Mouse (Mus musculus) hindbrain, embryonic 10.5 days (tissue): ENCODE results near the gene Olfr998. TPM values are rescaled to one million over a fixed set of nuclear protein-coding genes. Genes with fewer than 3 reads are reported as not detected.
A peak's percentile ranks its signal among the peaks of the same experiment; 100 is the strongest.
"Not testable (repeated sequence)": the region's sequence is repeated elsewhere in the genome, so short reads cannot be mapped to it uniquely, and the experiment has no call there.

Experiments
- DNase-seq: peaks from one replicate; pipeline ENCODE4 v3.0.0-alpha.2; 2017; ENCODE audit warnings: low spot score
- H3K27ac ChIP-seq: fragments of 300-500 bp; sonication (generic); 2 replicates; pipeline ENCODE4 v1.5.1; 2016; ENCODE audit warnings: mild to moderate bottlenecking, moderate library complexity
- H3K27me3 ChIP-seq: fragments of 300-500 bp; sonication (generic); 2 replicates; pipeline ENCODE4 v1.6.1; 2016; ENCODE audit warnings: mild to moderate bottlenecking; ENCODE audit not compliant: poor library complexity, insufficient read depth, severe bottlenecking
- H3K36me3 ChIP-seq: fragments of 300-500 bp; sonication (generic); 2 replicates; pipeline ENCODE4 v1.6.1; 2016; ENCODE audit warnings: mild to moderate bottlenecking, moderate library complexity
- H3K4me1 ChIP-seq: fragments of 300-500 bp; sonication (generic); replicated peaks from 2 replicates; pipeline ENCODE4 v1.6.1; 2016; ENCODE audit warnings: mild to moderate bottlenecking
- H3K4me3 ChIP-seq: fragments of 300-500 bp; sonication (generic); 2 replicates; pipeline ENCODE4 v1.5.1; 2016; ENCODE audit warnings: mild to moderate bottlenecking, moderate library complexity
- H3K9me3 ChIP-seq: fragments of 300-500 bp; sonication (generic); 2 replicates; pipeline ENCODE4 v1.6.1; 2016; ENCODE audit warnings: mild to moderate bottlenecking, moderate library complexity
- WGBS: fragments of 180-500 bp; shearing (Covaris S2); methylation state at CpG from one replicate; pipeline ENCODE4 v1.1.7; 2016; 5-methylcytosine and 5-hydroxymethylcytosine counted together
- polyA plus RNA-seq: library from polyadenylated mRNA; unstranded; fragments of >200 nt; fragmentation: Nextera tagmentation; extraction: Ambion mirVana; gene quantifications from 2 replicates; pipeline ENCODE4 v1.2.1, GENCODE M21; 2016

Gene Olfr998
- not detected in 2 replicates for polyA plus RNA-seq

- not testable (repeated sequence) for H3K4me3 ChIP-seq, H3K36me3 ChIP-seq, H3K27me3 ChIP-seq, H3K9me3 ChIP-seq, H3K4me1 ChIP-seq, H3K27ac ChIP-seq, DNase-seq
- 83% methylated on average over 2 of the region's 2 CpGs for WGBS
Observed at GRCm38 (mm10) chr2:85588648-85589047, at the start of gene Olfr998. Olfr998 (plus strand) TSS chr2:85588948.

DNA sequence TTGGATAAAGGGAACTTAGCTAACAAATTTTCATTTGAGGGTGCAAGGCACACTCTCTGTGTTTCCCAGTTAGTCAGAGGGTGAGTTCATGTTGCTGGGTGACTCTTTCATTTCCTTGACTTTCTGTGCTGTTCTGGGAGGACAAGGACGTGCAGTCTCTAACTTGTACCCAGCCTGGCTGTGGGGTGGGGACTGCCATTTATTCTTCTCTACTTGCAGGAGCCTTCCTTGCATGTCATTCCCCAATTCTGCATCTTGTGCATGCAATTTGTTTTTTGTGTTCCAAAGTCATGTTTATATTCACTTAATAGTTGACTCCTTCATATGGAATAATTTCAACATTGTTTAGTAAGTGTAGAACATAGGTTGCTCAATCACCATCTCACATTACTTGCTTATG, 33.9 kb upstream of the Olfr998 start:
- no peak overlapping the region for H3K4me3 ChIP-seq
- H3K4me1 ChIP-seq, result no peaks in the 10 kb centered on the region
- H3K9me3 ChIP-seq, result no peaks in the 10 kb centered on the region
- WGBS, result 84% methylated on average over 1 of the region's 1 CpGs
- no peak overlapping the region for H3K27ac ChIP-seq
- H3K27me3 ChIP-seq, result no peaks in the 10 kb centered on the region
- no peaks in the 10 kb centered on the region for H3K36me3 ChIP-seq
- no peak for DNase-seq

DNA sequence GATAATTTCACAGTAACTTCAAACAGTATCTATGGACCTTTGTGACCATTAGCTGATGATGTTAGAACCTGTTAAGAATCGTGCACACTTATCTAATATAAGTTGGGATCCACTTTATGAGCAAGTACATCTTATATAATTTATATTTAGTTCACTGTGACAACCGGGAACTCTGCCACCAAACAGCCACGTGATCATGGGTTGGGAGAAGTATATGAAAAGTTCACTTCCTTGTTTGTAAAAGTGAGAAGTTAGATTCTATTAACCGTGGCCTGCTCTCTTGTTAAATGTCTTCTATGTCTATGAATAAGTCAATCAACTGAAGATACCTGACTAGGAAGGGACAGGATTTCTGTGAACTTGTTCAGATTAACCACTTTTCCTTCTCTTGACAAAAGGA, 28.5 kb upstream of the Olfr998 start:
- H3K9me3 ChIP-seq, result no peaks in the 10 kb centered on the region
- DNase-seq, result no peak
- no peak overlapping the region for H3K27ac ChIP-seq
- H3K4me1 ChIP-seq, result no peaks in the 10 kb centered on the region
- no peak overlapping the region for H3K4me3 ChIP-seq
- WGBS, result 78% methylated on average over 4 of the region's 4 CpGs
- no peaks in the 10 kb centered on the region for H3K36me3 ChIP-seq
- no peaks in the 10 kb centered on the region for H3K27me3 ChIP-seq

- Histone ChIP-seq H3K9me3 (no peaks in the 10 kb centered on the region), H3K4me3 (no peak overlapping the region), H3K27ac (no peak overlapping the region), H3K27me3 (no peaks in the 10 kb centered on the region), H3K36me3 (no peaks in the 10 kb centered on the region), H3K4me1 (no peaks in the 10 kb centered on the region)
- DNase-seq, result peak; percentile 18
- WGBS, result 28% methylated on average over 4 of the region's 4 CpGs
Observed at GRCm38 (mm10) chr2:85561187-85561586, 27.6 kb upstream of the Olfr998 start.

- Histone ChIP-seq H3K27me3 (no peaks in the 10 kb centered on the region), H3K4me1 (no peaks in the 10 kb centered on the region), H3K4me3 (no peak within 1 kb of the TSS), H3K9me3 (no peaks in the 10 kb centered on the region), H3K27ac (no peak within 1 kb of the TSS), H3K36me3 (no peaks in the 10 kb centered on the region)
- no peak for DNase-seq
Observed at GRCm38 (mm10) chr2:85578915-85579314, 9.8 kb upstream of the Olfr998 start, which contains the start of gene Olfr996. Olfr996 (plus strand) TSS chr2:85579215.

DNA sequence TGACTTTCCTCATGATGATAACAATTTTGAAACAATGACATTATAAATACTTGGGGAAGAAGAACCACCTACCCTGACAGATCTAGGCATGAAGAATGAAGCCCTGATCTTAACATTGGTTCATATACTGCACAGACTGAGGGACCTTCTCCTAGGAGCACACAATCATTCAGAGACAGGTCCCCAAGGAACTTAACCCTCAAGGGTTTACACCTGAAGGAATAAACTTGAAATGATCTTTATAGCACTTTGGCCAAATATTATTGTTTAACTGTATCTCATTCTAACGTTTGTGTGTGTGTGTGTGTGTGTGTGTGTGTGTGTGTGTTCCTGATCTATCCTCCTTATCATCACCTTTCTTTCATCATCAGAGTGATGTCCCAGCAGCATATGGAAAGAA, 23.1 kb downstream of the Olfr998 start, which contains the start of gene Olfr1000:
Gene Olfr1000, minus strand, starts transcription at position 101 of the 400 bp plus-strand sequence.
- DNase-seq, result no peak
- no peak within 1 kb of the TSS for H3K27ac ChIP-seq
- no peaks in the 10 kb centered on the region for H3K9me3 ChIP-seq
- no peak within 1 kb of the TSS for H3K4me3 ChIP-seq
- H3K4me1 ChIP-seq, result no peaks in the 10 kb centered on the region
- H3K27me3 ChIP-seq, result no peaks in the 10 kb centered on the region
- H3K36me3 ChIP-seq, result no peaks in the 10 kb centered on the region
- WGBS, result 71% methylated on average over 1 of the region's 1 CpGs

Other genes starting within 250 kb of the Olfr998 start
- gene Olfr987, start 249.6 kb upstream of the Olfr998 start, polyA plus RNA-seq, result not detected in 2 replicates
- gene Olfr988, start 225.7 kb upstream of the Olfr998 start, polyA plus RNA-seq, result not detected in 2 replicates
- not detected in 2 replicates for gene Olfr992, start 179.5 kb upstream of the Olfr998 start, polyA plus RNA-seq
- not detected in 2 replicates for gene Olfr993, start 174.1 kb upstream of the Olfr998 start, polyA plus RNA-seq
- not detected in 2 replicates for gene Olfr994, start 152.5 kb upstream of the Olfr998 start, polyA plus RNA-seq
- gene Olfr995, start 145.3 kb upstream of the Olfr998 start, polyA plus RNA-seq, result not detected in 2 replicates
- 0.11 TPM in 1 of 2 replicates, not detected in the other for gene 4833423E24Rik, start 69.9 kb upstream of the Olfr998 start, polyA plus RNA-seq
- gene Olfr996, start 9.7 kb upstream of the Olfr998 start, polyA plus RNA-seq, result not detected in 2 replicates
- not detected in 2 replicates for gene Olfr1000, start 23.0 kb downstream of the Olfr998 start, polyA plus RNA-seq
- not detected in 2 replicates for gene Olfr1002, start 61.8 kb downstream of the Olfr998 start, polyA plus RNA-seq
- gene Olfr154, start 75.5 kb downstream of the Olfr998 start, polyA plus RNA-seq, result not detected in 2 replicates
- gene Olfr1006, start 89.8 kb downstream of the Olfr998 start, polyA plus RNA-seq, result not detected in 2 replicates
- not detected in 2 replicates for gene Olfr1008, start 100.5 kb downstream of the Olfr998 start, polyA plus RNA-seq
- gene Olfr1009, start 126.5 kb downstream of the Olfr998 start, polyA plus RNA-seq, result not detected in 2 replicates
- not detected in 2 replicates for gene Olfr1012, start 173.8 kb downstream of the Olfr998 start, polyA plus RNA-seq
- gene Olfr1013, start 178.2 kb downstream of the Olfr998 start, polyA plus RNA-seq, result not detected in 2 replicates
- not detected in 2 replicates for gene Olfr1014, start 183.8 kb downstream of the Olfr998 start, polyA plus RNA-seq
- not detected in 2 replicates for gene Olfr1015, start 193.1 kb downstream of the Olfr998 start, polyA plus RNA-seq
- not detected in 2 replicates for gene Olfr1016, start 213.6 kb downstream of the Olfr998 start, polyA plus RNA-seq
- not detected in 2 replicates for gene Olfr1018, start 229.5 kb downstream of the Olfr998 start, polyA plus RNA-seq